12 mouse cellular contexts compared by ENCODE assay signal in genomic region chr3:53372887-53373286, GRCm38 (mm10).
A peak's percentile ranks its signal among the peaks of the same experiment; 100 is the strongest.
DNase-seq lines count a peak whose midpoint lies in the region; ATAC-seq and TF ChIP-seq lines count a peak whose summit lies in the region.
"Had no signal": no experiment of that assay in that cellular context is flagged by ENCODE, and none has a peak within 500 bp of the region (broad histone marks: within the 10 kb centered on the region; RNA-seq: fewer than 3 reads in every experiment).

No protein-coding gene starts in this region.

- no peak for TF ChIP-seq EP300 in liver, postnatal 0 days (IDR thresholded peaks at IDR 0.05; ENCODE audit: low read depth)

- H3K4me2 ChIP-seq in forebrain, embryonic 12.5 days, result no peak overlapping the region
- no peak overlapping the region for H3K4me2 ChIP-seq in forebrain, embryonic 11.5 days (ENCODE audit: low read depth, low read length, severe bottlenecking)
- H3K4me2 ChIP-seq in midbrain, embryonic 13.5 days (replicated peaks), result no peak overlapping the region
- no peak overlapping the region for H3K4me2 ChIP-seq in midbrain, embryonic 11.5 days
- no peak overlapping the region for H3K4me2 ChIP-seq in hindbrain, postnatal 0 days (ENCODE audit: low read depth, low read length)
- no peak overlapping the region for H3K4me2 ChIP-seq in neural tube, embryonic 14.5 days (ENCODE audit: low read depth, low read length)
- H3K4me2 ChIP-seq in liver, postnatal 0 days (ENCODE audit: low read depth, low read length), result no peak overlapping the region
- H3K4me2 ChIP-seq: intestine, embryonic 15.5 days had no signal

- no peaks in the 10 kb centered on the region for H3K27me3 ChIP-seq in forebrain, embryonic 12.5 days
- H3K27me3 ChIP-seq in forebrain, embryonic 11.5 days (ENCODE audit: control insufficient read depth, insufficient read depth, low read length), result no peaks in the 10 kb centered on the region
- H3K27me3 ChIP-seq in midbrain, embryonic 13.5 days, result no peaks in the 10 kb centered on the region
- no peaks in the 10 kb centered on the region for H3K27me3 ChIP-seq in midbrain, embryonic 11.5 days (ENCODE audit: control insufficient read depth, insufficient read depth, low read length)
- H3K27me3 ChIP-seq in hindbrain, postnatal 0 days (ENCODE audit: insufficient read depth, low read length), result no peaks in the 10 kb centered on the region
- no peaks in the 10 kb centered on the region for H3K27me3 ChIP-seq in neural tube, embryonic 14.5 days (ENCODE audit: control insufficient read depth, insufficient read depth, low read length)
- H3K27me3 ChIP-seq in liver, postnatal 0 days (ENCODE audit: insufficient read depth, low read length), result no peaks in the 10 kb centered on the region
- H3K27me3 ChIP-seq: intestine, embryonic 15.5 days had no signal

- 38% methylated on average over 7 of the region's 7 CpGs for WGBS in forebrain, embryonic 12.5 days
- 60% methylated on average over 7 of the region's 7 CpGs for WGBS in forebrain, embryonic 11.5 days
- 45% methylated on average over 7 of the region's 7 CpGs for WGBS in midbrain, embryonic 13.5 days
- WGBS in midbrain, embryonic 11.5 days, result 86% methylated on average over 7 of the region's 7 CpGs
- 27% methylated on average over 7 of the region's 7 CpGs for WGBS in hindbrain, postnatal 0 days
- WGBS in neural tube, embryonic 14.5 days, result 27% methylated on average over 7 of the region's 7 CpGs
- WGBS in liver, postnatal 0 days (ENCODE audit: insufficient replicate concordance), result 67% methylated on average over 7 of the region's 7 CpGs

- no peak for DNase-seq in forebrain, embryonic 11.5 days (ENCODE audit: low spot score)
- DNase-seq in midbrain, embryonic 11.5 days (ENCODE audit: low spot score, missing footprints), result no peak
- DNase-seq in hindbrain, postnatal 0 days (ENCODE audit: low spot score), result peak; percentile 66
- no peak for DNase-seq in liver, postnatal 0 days
- DNase-seq in embryo, embryonic 9.5 days (ENCODE audit: extremely low spot score), result no peak
- DNase-seq: thymus, postnatal 14 days had no signal

- no peak for TF ChIP-seq CTCF in hindbrain, postnatal 0 days (IDR thresholded peaks at IDR 0.05; ENCODE audit: low read depth)
- TF ChIP-seq CTCF in liver, postnatal 0 days (IDR thresholded peaks at IDR 0.05; ENCODE audit: low read depth), result no peak

- H3K4me1 ChIP-seq in forebrain, embryonic 12.5 days, result peaks cover 6% of the 10 kb centered on the region; the same call in 1 of the 2 replicates
- H3K4me1 ChIP-seq in forebrain, embryonic 11.5 days (replicated peaks; ENCODE audit: control insufficient read depth, insufficient read depth, low read length), result no peaks in the 10 kb centered on the region
- H3K4me1 ChIP-seq in midbrain, embryonic 13.5 days (replicated peaks), result peaks cover 4% of the 10 kb centered on the region
- H3K4me1 ChIP-seq in midbrain, embryonic 11.5 days (ENCODE audit: control insufficient read depth, insufficient read depth, low read length), result no peaks in the 10 kb centered on the region
- no peaks in the 10 kb centered on the region for H3K4me1 ChIP-seq in hindbrain, postnatal 0 days (ENCODE audit: insufficient read depth, low read length)
- no peaks in the 10 kb centered on the region for H3K4me1 ChIP-seq in neural tube, embryonic 14.5 days (ENCODE audit: control insufficient read depth, insufficient read depth, low read length)
- no peaks in the 10 kb centered on the region for H3K4me1 ChIP-seq in liver, postnatal 0 days (ENCODE audit: insufficient read depth)
- H3K4me1 ChIP-seq: intestine, embryonic 15.5 days had no signal

- H3K36me3 ChIP-seq in forebrain, embryonic 12.5 days (replicated peaks), result no peaks in the 10 kb centered on the region
- H3K36me3 ChIP-seq in forebrain, embryonic 11.5 days (ENCODE audit: control insufficient read depth, insufficient read depth, low read length), result no peaks in the 10 kb centered on the region
- no peaks in the 10 kb centered on the region for H3K36me3 ChIP-seq in midbrain, embryonic 13.5 days
- H3K36me3 ChIP-seq in midbrain, embryonic 11.5 days (ENCODE audit: control insufficient read depth, insufficient read depth, low read length), result no peaks in the 10 kb centered on the region
- no peaks in the 10 kb centered on the region for H3K36me3 ChIP-seq in hindbrain, postnatal 0 days (ENCODE audit: insufficient read depth, low read length)
- no peaks in the 10 kb centered on the region for H3K36me3 ChIP-seq in neural tube, embryonic 14.5 days (ENCODE audit: control insufficient read depth, insufficient read depth, low read length)
- no peaks in the 10 kb centered on the region for H3K36me3 ChIP-seq in liver, postnatal 0 days (replicated peaks; ENCODE audit: insufficient read depth, low read length)
- H3K36me3 ChIP-seq: intestine, embryonic 15.5 days had no signal

- no peak overlapping the region for H3K27ac ChIP-seq in forebrain, embryonic 12.5 days
- no peak overlapping the region for H3K27ac ChIP-seq in forebrain, embryonic 11.5 days (ENCODE audit: low read depth, low read length)
- no peak overlapping the region for H3K27ac ChIP-seq in midbrain, embryonic 13.5 days
- no peak overlapping the region for H3K27ac ChIP-seq in midbrain, embryonic 11.5 days (ENCODE audit: low read depth, low read length)
- no peak overlapping the region for H3K27ac ChIP-seq in hindbrain, postnatal 0 days
- no peak overlapping the region for H3K27ac ChIP-seq in neural tube, embryonic 14.5 days (ENCODE audit: low read depth, low read length)
- H3K27ac ChIP-seq in liver, postnatal 0 days (ENCODE audit: low read depth), result no peak overlapping the region
- H3K27ac ChIP-seq: intestine, embryonic 15.5 days; macrophage had no signal

- no peaks in the 10 kb centered on the region for H3K9me3 ChIP-seq in forebrain, embryonic 12.5 days
- no peaks in the 10 kb centered on the region for H3K9me3 ChIP-seq in forebrain, embryonic 11.5 days (ENCODE audit: control insufficient read depth, low read length)
- H3K9me3 ChIP-seq in midbrain, embryonic 13.5 days, result no peaks in the 10 kb centered on the region
- H3K9me3 ChIP-seq in midbrain, embryonic 11.5 days (ENCODE audit: control insufficient read depth, low read length), result no peaks in the 10 kb centered on the region
- H3K9me3 ChIP-seq in hindbrain, postnatal 0 days (ENCODE audit: low read length), result no peaks in the 10 kb centered on the region
- H3K9me3 ChIP-seq in neural tube, embryonic 14.5 days (ENCODE audit: control insufficient read depth, low read length), result no peaks in the 10 kb centered on the region
- H3K9me3 ChIP-seq in liver, postnatal 0 days (ENCODE audit: low read length), result peaks cover 5% of the 10 kb centered on the region

- H3K9ac ChIP-seq in forebrain, embryonic 12.5 days, result no peak overlapping the region
- H3K9ac ChIP-seq in forebrain, embryonic 11.5 days (ENCODE audit: low read length), result no peak overlapping the region
- H3K9ac ChIP-seq in midbrain, embryonic 13.5 days (replicated peaks), result no peak overlapping the region
- no peak overlapping the region for H3K9ac ChIP-seq in midbrain, embryonic 11.5 days (ENCODE audit: low read length)
- no peak overlapping the region for H3K9ac ChIP-seq in hindbrain, postnatal 0 days (replicated peaks; ENCODE audit: low read length)
- no peak overlapping the region for H3K9ac ChIP-seq in neural tube, embryonic 14.5 days (replicated peaks; ENCODE audit: low read depth, low read length)
- H3K9ac ChIP-seq in liver, postnatal 0 days (replicated peaks), result no peak overlapping the region
- H3K9ac ChIP-seq: intestine, embryonic 15.5 days had no signal

- ATAC-seq in forebrain, embryonic 12.5 days (ENCODE audit: low FRiP score), result peak; percentile 63; the same call in 1 of the 2 replicates
- ATAC-seq in forebrain, embryonic 11.5 days (replicated peaks; ENCODE audit: low FRiP score), result no peak
- ATAC-seq in midbrain, embryonic 13.5 days, result 0 out of 2 replicates have a peak, but pooled peaks have one; percentile 24
- no peak for ATAC-seq in midbrain, embryonic 11.5 days (ENCODE audit: low FRiP score)
- 0 out of 2 replicates have a peak, but pooled peaks have one; percentile 29 for ATAC-seq in hindbrain, postnatal 0 days
- ATAC-seq in neural tube, embryonic 14.5 days (ENCODE audit: low read depth), result peak; percentile 38; the same call in 1 of the 2 replicates
- no peak for ATAC-seq in liver, postnatal 0 days
- ATAC-seq: CD4-positive, CD25-positive, alpha-beta regulatory T cell, adult 4 months; intestine, embryonic 15.5 days had no signal

- H3K4me3 ChIP-seq in forebrain, embryonic 12.5 days (replicated peaks), result no peak overlapping the region
- H3K4me3 ChIP-seq in forebrain, embryonic 11.5 days (ENCODE audit: low read depth, low read length), result no peak overlapping the region
- no peak overlapping the region for H3K4me3 ChIP-seq in midbrain, embryonic 13.5 days (replicated peaks)
- no peak overlapping the region for H3K4me3 ChIP-seq in midbrain, embryonic 11.5 days (ENCODE audit: low read depth, low read length)
- no peak overlapping the region for H3K4me3 ChIP-seq in hindbrain, postnatal 0 days (ENCODE audit: low read length)
- no peak overlapping the region for H3K4me3 ChIP-seq in neural tube, embryonic 14.5 days (ENCODE audit: low read depth, low read length)
- no peak overlapping the region for H3K4me3 ChIP-seq in liver, postnatal 0 days (ENCODE audit: low read depth, low read length)
- H3K4me3 ChIP-seq: intestine, embryonic 15.5 days had no signal

Comparison
In these comparisons a context has a peak if more than half of its experiments do, and no peak if none do; other contexts are left out.
1. ATAC-seq: peak in forebrain, embryonic 12.5 days (single experiment), midbrain, embryonic 13.5 days (single experiment), hindbrain, postnatal 0 days (single experiment) and neural tube, embryonic 14.5 days (single experiment); none in forebrain, embryonic 11.5 days (single experiment), midbrain, embryonic 11.5 days (single experiment) and liver, postnatal 0 days (single experiment).